Mouse (Mus musculus) ES-Bruce4 (cell line): ENCODE results near the gene St6galnac3. TPM values are rescaled to one million over a fixed set of nuclear protein-coding genes. Genes with fewer than 3 reads are reported as not detected.

Source experiments
- H3K27ac ChIP-seq: 2 replicates; pipeline ENCODE4 v1.5.1; 2012; ENCODE audit warnings: low read length, inconsistent platforms; ENCODE audit not compliant: insufficient read depth
- H3K27me3 ChIP-seq: 2 replicates; pipeline ENCODE4 v1.6.1; 2012; ENCODE audit warnings: mild to moderate bottlenecking, low read length, inconsistent platforms; ENCODE audit not compliant: control insufficient read depth, poor library complexity, insufficient read depth, severe bottlenecking
- H3K36me3 ChIP-seq: 2 replicates; pipeline ENCODE4 v1.6.1; 2012; ENCODE audit warnings: inconsistent platforms, mild to moderate bottlenecking, low read length, moderate library complexity; ENCODE audit not compliant: control insufficient read depth, poor library complexity, insufficient read depth, severe bottlenecking
- H3K4me1 ChIP-seq: one replicate; pipeline ENCODE4 v1.8.1; 2011; ENCODE audit warnings: low read length; ENCODE audit not compliant: control insufficient read depth, insufficient read depth
- H3K4me3 ChIP-seq: 2 replicates; pipeline ENCODE4 v1.5.1; 2011; ENCODE audit warnings: low read depth, mild to moderate bottlenecking, low read length
- H3K9ac ChIP-seq: 2 replicates; pipeline ENCODE4 v1.6.1; 2012; ENCODE audit warnings: low read depth, mild to moderate bottlenecking, inconsistent platforms; ENCODE audit not compliant: poor library complexity, severe bottlenecking
- H3K9me3 ChIP-seq: replicated peaks from 2 replicates; pipeline ENCODE4 v1.6.1; 2012; ENCODE audit warnings: mild to moderate bottlenecking, low read length, inconsistent platforms; ENCODE audit not compliant: control insufficient read depth, poor library complexity, insufficient read depth, severe bottlenecking
- CTCF ChIP-seq: IDR thresholded peaks from one replicate; pipeline ENCODE4 v1.8.1; 2011; ENCODE audit warnings: low read depth, low read length
- EP300 ChIP-seq: IDR thresholded peaks from 2 replicates; pipeline ENCODE4 v1.6.1; 2011; ENCODE audit warnings: low read depth, low read length; ENCODE audit not compliant: insufficient read depth
- POLR2A ChIP-seq: IDR thresholded peaks from one replicate; pipeline ENCODE4 v1.8.1; 2011; ENCODE audit warnings: low read length; ENCODE audit not compliant: insufficient read depth
- polyA plus RNA-seq: library from polyadenylated mRNA; stranded (reverse); fragments of >200 nt; gene quantifications from 2 replicates; pipeline ENCODE4 v1.2.4, GENCODE M21; 2011; ENCODE audit warnings: low read depth; ENCODE audit not compliant: missing spikeins, insufficient read depth, insufficient read length

The St6galnac3 gene
- polyA plus RNA-seq, 1 experiment = 4.8 TPM

DNA sequence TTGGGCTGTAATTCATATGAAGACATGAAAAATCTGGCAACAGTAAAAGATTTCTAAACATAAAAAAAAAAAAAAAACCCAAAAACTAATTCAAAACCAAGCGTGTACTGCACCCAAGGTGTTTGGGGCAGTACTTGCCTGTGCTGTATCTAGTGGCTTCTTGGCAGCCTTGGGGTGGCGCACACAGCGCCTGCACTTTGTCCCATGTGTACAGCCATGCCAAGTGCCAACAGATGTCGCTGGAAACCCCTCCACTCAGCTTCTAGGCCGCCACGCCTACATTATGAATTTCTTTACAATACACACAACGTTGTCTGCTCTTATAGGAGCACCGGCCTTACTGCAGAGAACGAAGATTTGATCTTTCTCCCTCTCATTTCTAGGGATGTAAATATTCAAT is 130.4 kb downstream of the St6galnac3 start:
- Histone ChIP-seq H3K4me1 (no peaks in the 10 kb centered on the region), H3K9ac (no peak overlapping the region), H3K27ac (no peak overlapping the region), H3K4me3 (no peak overlapping the region), H3K27me3 (no peaks in the 10 kb centered on the region), H3K36me3 (no peaks in the 10 kb centered on the region), H3K9me3 (no peaks in the 10 kb centered on the region)
- no peak for TF ChIP-seq EP300
- TF ChIP-seq POLR2A = no peak
- TF ChIP-seq CTCF = no peak

DNA sequence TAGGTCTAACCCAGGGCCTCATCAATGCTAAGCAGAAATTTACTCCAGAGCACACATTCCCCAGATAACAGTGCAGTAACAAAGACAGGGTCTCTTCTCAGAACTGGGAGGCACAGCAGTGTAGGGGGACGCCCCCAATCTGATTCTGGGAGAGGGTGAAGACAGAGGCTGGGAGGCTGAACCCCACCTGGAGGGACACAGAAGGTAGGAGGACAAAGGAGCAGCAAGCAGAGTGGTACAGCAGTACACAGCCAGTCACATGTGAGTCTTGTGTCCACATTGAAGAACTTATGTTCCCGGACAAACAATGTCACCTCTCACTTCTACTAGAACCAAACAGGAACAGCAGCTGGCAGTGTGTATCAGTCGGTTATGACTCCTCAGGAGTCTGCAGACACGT is 131.0 kb downstream of the St6galnac3 start:
- H3K27ac ChIP-seq = no peak overlapping the region
- H3K27me3 ChIP-seq = no peaks in the 10 kb centered on the region
- H3K4me3 ChIP-seq = no peak overlapping the region
- no peak for TF ChIP-seq CTCF
- TF ChIP-seq POLR2A = no peak
- TF ChIP-seq EP300 = no peak
- H3K36me3 ChIP-seq = no peaks in the 10 kb centered on the region
- no peaks in the 10 kb centered on the region for H3K4me1 ChIP-seq
- no peak overlapping the region for H3K9ac ChIP-seq
- H3K9me3 ChIP-seq = no peaks in the 10 kb centered on the region

DNA sequence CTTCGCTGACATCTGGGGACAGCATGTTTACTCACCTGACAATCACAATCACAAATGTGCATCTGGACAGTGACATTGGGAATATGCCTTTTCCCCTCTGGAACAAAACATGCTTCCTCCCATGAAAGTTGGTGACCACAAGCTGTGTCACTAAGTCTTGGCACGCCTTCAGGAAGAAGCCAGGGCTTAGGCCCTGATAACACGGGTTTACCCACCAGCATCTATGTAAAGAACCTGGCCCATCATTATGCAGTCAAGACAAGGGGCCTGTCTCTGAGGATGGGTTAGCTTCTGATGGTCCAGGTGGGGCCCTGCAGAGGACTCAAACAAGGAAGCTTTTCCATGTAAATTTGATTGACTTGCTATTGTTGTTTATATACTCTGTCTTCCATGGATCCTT is 131.9 kb downstream of the St6galnac3 start:
- Histone ChIP-seq H3K4me3 (no peak overlapping the region), H3K9ac (no peak overlapping the region), H3K36me3 (no peaks in the 10 kb centered on the region), H3K27me3 (no peaks in the 10 kb centered on the region), H3K4me1 (no peaks in the 10 kb centered on the region), H3K27ac (no peak overlapping the region), H3K9me3 (no peaks in the 10 kb centered on the region)
- TF ChIP-seq CTCF (no peak), EP300 (no peak), POLR2A (no peak)

DNA sequence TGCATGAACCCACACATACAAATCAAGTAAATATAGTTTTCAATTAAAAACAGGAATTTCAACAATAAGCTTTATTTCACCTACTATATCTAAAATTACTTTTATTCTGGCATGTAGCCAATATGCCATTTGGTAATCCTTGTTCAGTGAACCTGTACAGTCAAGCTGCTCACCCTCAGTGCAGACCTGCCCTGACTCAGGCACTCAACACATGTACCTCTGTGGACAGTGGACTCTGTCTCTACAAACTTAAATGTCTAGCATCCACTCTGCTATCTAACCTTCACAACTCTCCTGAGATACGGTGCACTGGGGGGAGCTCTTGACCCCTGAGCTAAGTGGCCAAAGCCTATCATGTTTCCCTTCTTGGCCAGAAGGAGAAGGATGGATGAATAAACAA is 137.4 kb downstream of the St6galnac3 start:
- H3K36me3 ChIP-seq = no peaks in the 10 kb centered on the region
- no peak overlapping the region for H3K9ac ChIP-seq
- no peaks in the 10 kb centered on the region for H3K4me1 ChIP-seq
- H3K27me3 ChIP-seq = no peaks in the 10 kb centered on the region
- no peaks in the 10 kb centered on the region for H3K9me3 ChIP-seq
- H3K27ac ChIP-seq = no peak overlapping the region
- TF ChIP-seq POLR2A = no peak
- no peak for TF ChIP-seq CTCF
- TF ChIP-seq EP300 = no peak
- no peak overlapping the region for H3K4me3 ChIP-seq

DNA sequence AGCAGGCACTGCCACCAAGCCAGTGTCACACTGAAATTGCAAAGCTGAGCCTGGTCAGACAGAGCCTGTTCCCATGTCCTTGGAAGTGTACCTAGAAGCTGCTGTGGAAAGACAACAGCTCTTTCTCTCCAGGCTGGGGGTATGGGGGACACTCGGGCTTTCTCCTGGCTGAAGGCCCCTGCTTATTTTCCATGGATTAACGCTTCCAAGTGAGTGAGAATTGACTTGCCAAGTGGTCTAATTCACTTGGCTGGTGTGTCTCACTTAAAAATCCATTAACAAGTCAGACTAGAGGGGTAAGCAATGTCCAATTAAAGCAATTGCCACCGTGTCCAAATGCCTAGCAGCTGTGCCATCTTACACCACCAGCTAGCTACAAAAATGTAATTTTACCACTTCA is 140.1 kb downstream of the St6galnac3 start:
- H3K36me3 ChIP-seq = no peaks in the 10 kb centered on the region
- H3K27ac ChIP-seq = no peak overlapping the region
- no peaks in the 10 kb centered on the region for H3K4me1 ChIP-seq
- H3K9me3 ChIP-seq = no peaks in the 10 kb centered on the region
- H3K27me3 ChIP-seq = no peaks in the 10 kb centered on the region
- TF ChIP-seq CTCF (no peak), POLR2A (no peak), EP300 (no peak)
- H3K9ac ChIP-seq = no peak overlapping the region
- H3K4me3 ChIP-seq = no peak overlapping the region

DNA sequence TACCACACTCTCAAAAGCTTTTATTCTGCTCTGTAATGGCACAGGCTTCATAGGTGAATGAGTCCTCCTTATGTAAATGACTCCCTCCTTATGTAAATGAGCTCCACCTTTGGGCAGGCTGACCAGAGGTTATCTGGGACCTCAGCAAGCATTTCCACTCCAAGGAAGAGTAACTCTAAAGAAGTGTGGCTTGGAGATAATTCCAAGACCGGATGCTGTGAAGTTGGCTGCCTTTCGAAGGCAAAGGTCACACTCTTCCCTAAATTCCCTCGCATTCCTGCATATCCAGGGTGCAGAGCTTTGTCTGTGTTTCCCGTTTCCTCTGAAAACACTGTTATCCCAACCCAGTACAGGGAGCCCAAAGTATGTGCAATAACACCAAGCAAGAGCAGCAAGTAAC is 142.9 kb downstream of the St6galnac3 start:
- TF ChIP-seq POLR2A (no peak), CTCF (no peak), EP300 (no peak)
- Histone ChIP-seq H3K36me3 (no peaks in the 10 kb centered on the region), H3K4me1 (no peaks in the 10 kb centered on the region), H3K9me3 (no peaks in the 10 kb centered on the region; the same call in none of the 2 replicates), H3K4me3 (no peak overlapping the region), H3K9ac (no peak overlapping the region), H3K27me3 (no peaks in the 10 kb centered on the region), H3K27ac (no peak overlapping the region)
